Mouse (Mus musculus) stomach, postnatal 0 days (tissue): Measurements from ENCODE around the gene Aqp6. TPM values are rescaled to one million over a fixed set of nuclear protein-coding genes. Genes with fewer than 3 reads are reported as not detected.

Experiments used
- ATAC-seq: fragments of 200-750 bp; cut with Nextera tagmentation; 2 replicates; pipeline ENCODE4 v1.8.0; 2017; ENCODE audit not compliant: low FRiP score, low TSS enrichment
- DNase-seq: peaks from one replicate; pipeline ENCODE4 v3.0.0-alpha.2; 2016; ENCODE audit warnings: low spot score
- H3K27ac ChIP-seq: fragments of 300-500 bp; sonication (generic); replicated peaks from 2 replicates; pipeline ENCODE4 v1.5.1; 2014; ENCODE audit warnings: mild to moderate bottlenecking, control low read depth
- H3K27me3 ChIP-seq: fragments of 300-500 bp; sonication (generic); 2 replicates; pipeline ENCODE4 v1.6.1; 2014; ENCODE audit warnings: low read length; ENCODE audit not compliant: control insufficient read depth, insufficient read depth
- H3K36me3 ChIP-seq: fragments of 300-500 bp; sonication (generic); 2 replicates; pipeline ENCODE4 v1.6.1; 2014; ENCODE audit warnings: low read length, mixed read lengths; ENCODE audit not compliant: control insufficient read depth, insufficient read depth
- H3K4me1 ChIP-seq: fragments of 300-500 bp; sonication (generic); replicated peaks from 2 replicates; pipeline ENCODE4 v1.6.1; 2014; ENCODE audit warnings: antibody characterized with exemption; ENCODE audit not compliant: control insufficient read depth, insufficient read depth
- H3K4me2 ChIP-seq: fragments of 300-500 bp; sonication (generic); replicated peaks from 2 replicates; pipeline ENCODE4 v1.6.1; 2014; ENCODE audit warnings: low read depth, mild to moderate bottlenecking, control low read depth, moderate library complexity
- H3K4me3 ChIP-seq: fragments of 300-500 bp; sonication (generic); 2 replicates; pipeline ENCODE4 v1.5.1; 2014; ENCODE audit warnings: low read depth, low read length, control low read depth
- H3K9ac ChIP-seq: fragments of 300-500 bp; sonication (generic); 2 replicates; pipeline ENCODE4 v1.6.1; 2014; ENCODE audit warnings: mild to moderate bottlenecking, low read length, control low read depth, mixed read lengths
- H3K9me3 ChIP-seq: fragments of 300-500 bp; sonication (generic); 2 replicates; pipeline ENCODE4 v1.6.1; 2016; ENCODE audit warnings: low read length; ENCODE audit not compliant: control insufficient read depth
- CTCF ChIP-seq: IDR thresholded peaks from 2 replicates; pipeline ENCODE4 v1.5.1; 2016; ENCODE audit warnings: antibody characterized with exemption, low read depth, mild to moderate bottlenecking, moderate library complexity
- EP300 ChIP-seq: optimal IDR thresholded peaks from 2 replicates; pipeline ENCODE3; 2016; ENCODE audit warnings: antibody characterized with exemption
- WGBS: fragments of 180-500 bp; shearing (Covaris S2); extraction: QIAGEN DNeasy Blood & Tissue Kit; methylation state at CpG from one replicate; pipeline ENCODE4 v1.1.7; 2014; 5-methylcytosine and 5-hydroxymethylcytosine counted together
- polyA plus RNA-seq: library from polyadenylated mRNA; unstranded; fragments of >200 nt; fragmentation: Nextera tagmentation; extraction: Ambion mirVana; gene quantifications from 2 replicates; pipeline ENCODE4 v1.2.1, GENCODE M21; 2015

The Aqp6 gene
- polyA plus RNA-seq, 1 experiment from 2014 or later = not detected

DNA sequence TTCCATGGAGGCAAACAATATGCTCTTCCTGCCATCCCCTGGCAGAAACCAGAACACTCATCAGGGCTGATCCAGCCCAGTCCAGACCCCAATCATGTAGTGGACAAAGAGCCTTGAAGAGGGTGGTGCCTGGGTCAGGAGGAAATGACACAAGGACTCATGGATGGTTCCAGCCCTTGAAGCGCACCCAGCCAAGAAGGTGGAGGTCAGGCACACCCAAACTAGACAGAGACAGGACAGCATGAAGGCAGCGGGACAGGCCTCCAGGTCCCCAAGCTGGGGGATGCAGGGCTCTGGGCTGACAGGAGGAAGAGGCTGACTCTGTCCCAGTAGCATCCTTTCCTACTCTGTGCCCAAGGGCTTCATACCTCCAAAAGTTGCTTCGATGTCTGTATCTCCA is 14.7 kb upstream of the Aqp6 start:
- no peak for ATAC-seq
- Histone ChIP-seq H3K9me3 (no peaks in the 10 kb centered on the region), H3K4me1 (0 out of 2 replicates have a peak, but pooled peaks cover 3% of the 10 kb centered on the region), H3K36me3 (no peaks in the 10 kb centered on the region), H3K27me3 (peaks cover 41% of the 10 kb centered on the region), H3K27ac (no peak overlapping the region), H3K4me3 (no peak overlapping the region), H3K4me2 (no peak overlapping the region), H3K9ac (no peak overlapping the region)
- WGBS = 93% methylated on average over 3 of the region's 3 CpGs
- no peak for DNase-seq
- no peak for TF ChIP-seq EP300
- TF ChIP-seq CTCF = no peak

GRCm38 (mm10) chr15:99589237-99589636 is 12.0 kb upstream of the Aqp6 start:
- 0 out of 2 replicates have a peak, but pooled peaks cover 3% of the 10 kb centered on the region for H3K4me1 ChIP-seq
- H3K9me3 ChIP-seq = no peaks in the 10 kb centered on the region
- H3K4me3 ChIP-seq = no peak overlapping the region
- no peaks in the 10 kb centered on the region for H3K36me3 ChIP-seq
- DNase-seq (no peak), ATAC-seq (no peak)
- WGBS = 12% methylated on average over 9 of the region's 9 CpGs
- H3K4me2 ChIP-seq = no peak overlapping the region
- H3K27ac ChIP-seq = no peak overlapping the region
- peaks cover 33% of the 10 kb centered on the region for H3K27me3 ChIP-seq
- H3K9ac ChIP-seq = no peak overlapping the region
- TF ChIP-seq EP300 = no peak

- 25% methylated on average over 7 of the region's 7 CpGs for WGBS
- Histone ChIP-seq H3K9me3 (no peaks in the 10 kb centered on the region), H3K9ac (no peak overlapping the region), H3K4me2 (no peak overlapping the region), H3K36me3 (no peaks in the 10 kb centered on the region), H3K27me3 (peaks cover 31% of the 10 kb centered on the region), H3K4me3 (no peak overlapping the region), H3K4me1 (no peaks in the 10 kb centered on the region), H3K27ac (no peak overlapping the region)
- no peak for ATAC-seq
- DNase-seq = no peak
- TF ChIP-seq EP300 = no peak
- no peak for TF ChIP-seq CTCF
These were observed 11.5 kb upstream of the Aqp6 start for GRCm38 (mm10) chr15:99589704-99590103.

DNA sequence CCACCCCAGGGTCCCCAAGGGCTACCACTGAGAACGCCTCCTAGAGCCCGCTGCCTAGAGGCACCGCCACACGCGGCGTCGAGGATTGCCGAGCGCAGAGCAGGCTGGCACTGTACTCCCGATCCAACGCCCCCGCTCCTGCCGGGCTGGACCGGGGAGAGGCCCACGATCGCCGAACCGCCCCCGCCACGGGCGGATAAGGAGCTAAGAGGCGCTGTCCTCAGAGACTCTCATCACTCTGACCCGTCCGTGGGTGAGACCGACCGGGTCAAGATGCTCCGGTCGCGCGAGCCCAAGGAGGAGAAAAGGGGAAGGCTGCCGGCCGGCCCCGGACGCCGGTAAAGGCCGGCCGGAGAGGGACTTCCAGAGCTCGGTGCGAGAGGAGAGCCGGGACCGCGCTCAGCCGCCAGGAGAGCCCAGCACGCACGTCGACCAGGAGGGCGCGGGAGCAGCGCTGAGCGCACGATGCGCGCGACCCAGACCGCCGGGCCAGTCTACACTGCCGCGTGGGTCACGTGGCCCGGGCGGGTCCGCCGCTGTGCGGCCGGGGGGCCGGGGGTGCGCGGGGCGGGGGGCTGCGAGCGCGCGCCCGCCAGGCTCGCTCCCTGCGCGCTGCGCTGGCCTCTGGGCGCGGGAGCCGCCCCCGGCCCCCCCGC is 10.6 kb upstream of the Aqp6 start, which contains the start of gene Aqp5:
TSS of gene Aqp5 (plus strand) at position 354 of the 656 bp plus-strand sequence.
- no peak within 1 kb of the TSS for H3K9ac ChIP-seq
- ATAC-seq = peak; percentile 62; the same call in 1 of the 2 replicates

GRCm38 (mm10) chr15:99592177-99592576 is 9.0 kb upstream of the Aqp6 start:
- DNase-seq (no peak), ATAC-seq (no peak)
- TF ChIP-seq EP300 = no peak

More for the DNA sequence above, 10.6 kb upstream of the Aqp6 start, which contains the start of gene Aqp5:
- peak; percentile 49 for DNase-seq
- Histone ChIP-seq H3K4me1 (no peaks in the 10 kb centered on the region), H3K4me2 (peak within 1 kb of the TSS; percentile 52), H3K27ac (no peak within 1 kb of the TSS), H3K27me3 (peaks cover 34% of the 10 kb centered on the region), H3K9me3 (no peaks in the 10 kb centered on the region), H3K4me3 (peak within 1 kb of the TSS; percentile 35), H3K36me3 (no peaks in the 10 kb centered on the region)
- TF ChIP-seq EP300 (no peak), CTCF (no peak)
- 2% methylated on average over 47 of the region's 83 CpGs for WGBS

GRCm38 (mm10) chr15:99592877-99593276 is 8.3 kb upstream of the Aqp6 start:
- 85% methylated on average over 5 of the region's 5 CpGs for WGBS
- Histone ChIP-seq H3K4me1 (no peaks in the 10 kb centered on the region), H3K27ac (no peak overlapping the region), H3K27me3 (peaks cover 28% of the 10 kb centered on the region), H3K4me3 (no peak overlapping the region), H3K9ac (no peak overlapping the region), H3K4me2 (no peak overlapping the region), H3K36me3 (no peaks in the 10 kb centered on the region), H3K9me3 (no peaks in the 10 kb centered on the region)
- TF ChIP-seq CTCF (no peak), EP300 (no peak)
- DNase-seq (no peak), ATAC-seq (no peak)

More at GRCm38 (mm10) chr15:99592177-99592576, 9.0 kb upstream of the Aqp6 start:
- 45% methylated on average over 8 of the region's 8 CpGs for WGBS
- Histone ChIP-seq H3K27ac (no peak overlapping the region), H3K9me3 (no peaks in the 10 kb centered on the region), H3K4me2 (no peak overlapping the region), H3K4me1 (no peaks in the 10 kb centered on the region), H3K36me3 (no peaks in the 10 kb centered on the region), H3K4me3 (no peak overlapping the region), H3K9ac (no peak overlapping the region), H3K27me3 (peaks cover 29% of the 10 kb centered on the region)
